Mouse (Mus musculus) 416B (cell line): ENCODE measurements at regions not wholly inside any gene's neighbourhood (a gene's known extent, or its start where the extent isn't known, plus 50 kb on each side); places are given as distances from the start of the nearest gene placed in this dataset.

Experiments used
- DNase-seq: peaks from one replicate; pipeline ENCODE4 v3.0.0; 2011; ENCODE audit warnings: low read depth

- DNase-seq, result no peak
Observed at GRCm38 (mm10) chr12:109957305-109957704, 321.6 kb upstream of the Dio3 start.

- DNase-seq, result no peak
Observed at GRCm38 (mm10) chr12:109958357-109959085, 320.3 kb upstream of the Dio3 start.

GRCm38 (mm10) chr12:109966776-109967175 is 312.1 kb upstream of the Dio3 start:
- no peak for DNase-seq

GRCm38 (mm10) chr12:109968303-109968702 is 310.6 kb upstream of the Dio3 start:
- no peak for DNase-seq

- peak; percentile 45 for DNase-seq
Observed at GRCm38 (mm10) chr12:109971508-109971907, 307.4 kb upstream of the Dio3 start.

GRCm38 (mm10) chr12:109972366-109973015 is 306.4 kb upstream of the Dio3 start:
- peak; percentile 0 for DNase-seq

- no peak for DNase-seq
Observed at GRCm38 (mm10) chr12:109973598-109973997, 305.3 kb upstream of the Dio3 start.

GRCm38 (mm10) chr12:109975176-109975972 is 303.5 kb upstream of the Dio3 start:
- DNase-seq, result no peak

GRCm38 (mm10) chr12:109984651-109985050 is 294.2 kb upstream of the Dio3 start:
- no peak for DNase-seq

- no peak for DNase-seq
Observed at GRCm38 (mm10) chr12:109993410-109993809, 285.5 kb upstream of the Dio3 start.

GRCm38 (mm10) chr12:110002717-110003116 is 276.2 kb upstream of the Dio3 start:
- no peak for DNase-seq

- no peak for DNase-seq
Observed at GRCm38 (mm10) chr12:110009136-110009535, 269.7 kb upstream of the Dio3 start.

- DNase-seq, result no peak
Observed at GRCm38 (mm10) chr12:110020541-110021470, 258.1 kb upstream of the Dio3 start.

- no peak for DNase-seq
Observed at GRCm38 (mm10) chr12:110021690-110022089, 257.2 kb upstream of the Dio3 start.

- DNase-seq, result no peak
Observed at GRCm38 (mm10) chr12:110022631-110023030, 256.2 kb upstream of the Dio3 start.

GRCm38 (mm10) chr12:110023192-110024101 is 255.4 kb upstream of the Dio3 start:
- no peak for DNase-seq

GRCm38 (mm10) chr12:110024295-110024694 is 254.6 kb upstream of the Dio3 start:
- no peak for DNase-seq

GRCm38 (mm10) chr12:110025171-110025570 is 253.7 kb upstream of the Dio3 start:
- DNase-seq, result no peak

GRCm38 (mm10) chr12:110026033-110026750 is 252.7 kb upstream of the Dio3 start:
- no peak for DNase-seq

- no peak for DNase-seq
Observed at GRCm38 (mm10) chr12:110027345-110027744, 251.5 kb upstream of the Dio3 start.
